Mouse (Mus musculus) midbrain, embryonic 13.5 days (tissue): ENCODE data around the gene Prr12. TPM values are rescaled to one million over a fixed set of nuclear protein-coding genes. Genes with fewer than 3 reads are reported as not detected.

Experiments
- ATAC-seq: fragments of 200-750 bp; cut with Nextera tagmentation; 2 replicates; pipeline ENCODE4 v1.8.0; 2017; ENCODE audit warnings: mild to moderate bottlenecking, moderate TSS enrichment, moderate library complexity
- H3K27ac ChIP-seq: fragments of 300-500 bp; sonication (generic); 2 replicates; pipeline ENCODE4 v1.5.1; 2015; ENCODE audit warnings: inconsistent platforms, mild to moderate bottlenecking, moderate library complexity
- H3K27me3 ChIP-seq: fragments of 300-500 bp; sonication (generic); 2 replicates; pipeline ENCODE4 v1.6.1; 2015; ENCODE audit warnings: mild to moderate bottlenecking, inconsistent platforms
- H3K36me3 ChIP-seq: fragments of 300-500 bp; sonication (generic); 2 replicates; pipeline ENCODE4 v1.6.1; 2015; ENCODE audit warnings: mild to moderate bottlenecking, inconsistent platforms
- H3K4me1 ChIP-seq: fragments of 300-500 bp; sonication (generic); replicated peaks from 2 replicates; pipeline ENCODE4 v1.6.1; 2015; ENCODE audit warnings: inconsistent platforms
- H3K4me2 ChIP-seq: fragments of 300-500 bp; sonication (generic); replicated peaks from 2 replicates; pipeline ENCODE4 v1.6.1; 2015; ENCODE audit warnings: moderate library complexity, mild to moderate bottlenecking, inconsistent platforms
- H3K4me3 ChIP-seq: fragments of 300-500 bp; sonication (generic); replicated peaks from 2 replicates; pipeline ENCODE4 v1.5.1; 2015; ENCODE audit warnings: mild to moderate bottlenecking, inconsistent platforms
- H3K9ac ChIP-seq: fragments of 300-500 bp; sonication (generic); replicated peaks from 2 replicates; pipeline ENCODE4 v1.6.1; 2015; ENCODE audit warnings: mild to moderate bottlenecking, inconsistent platforms
- H3K9me3 ChIP-seq: fragments of 300-500 bp; sonication (generic); 2 replicates; pipeline ENCODE4 v1.6.1; 2016; ENCODE audit warnings: mild to moderate bottlenecking, inconsistent platforms
- WGBS: fragments of 180-500 bp; shearing (Covaris S2); methylation state at CpG from one replicate; pipeline ENCODE4 v1.1.7; 2015; 5-methylcytosine and 5-hydroxymethylcytosine counted together
- polyA plus RNA-seq: library from polyadenylated mRNA; unstranded; fragments of >200 nt; fragmentation: Nextera tagmentation; extraction: Ambion mirVana; gene quantifications from 2 replicates; pipeline ENCODE4 v1.2.1, GENCODE M21; 2015

The Prr12 gene
- polyA plus RNA-seq, 1 experiment from 2014 or later, result 17.0 TPM

DNA sequence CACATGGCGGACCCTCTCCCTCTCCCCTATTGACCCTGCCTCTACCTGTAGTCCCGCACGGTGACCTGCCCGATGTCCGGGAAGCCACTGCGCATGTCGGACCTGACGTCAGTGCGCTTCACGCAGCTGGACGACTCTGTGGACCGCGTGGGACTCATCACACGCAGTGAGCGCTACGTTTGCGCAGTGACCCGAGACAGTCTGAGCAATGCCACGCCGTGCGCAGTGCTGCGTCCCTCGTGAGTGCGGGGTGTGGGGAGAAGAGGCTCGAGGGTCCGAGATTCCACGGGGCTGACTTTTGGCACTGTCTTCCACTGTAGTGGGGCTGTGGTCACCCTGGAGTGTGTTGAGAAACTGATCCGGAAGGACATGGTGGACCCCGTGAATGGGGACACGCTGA, 23.8 kb upstream of the Prr12 start:
- Histone ChIP-seq H3K27ac (no peak overlapping the region), H3K4me3 (no peak overlapping the region), H3K27me3 (no peaks in the 10 kb centered on the region), H3K36me3 (peaks cover 43% of the 10 kb centered on the region), H3K9ac (no peak overlapping the region), H3K4me2 (no peak overlapping the region), H3K9me3 (no peaks in the 10 kb centered on the region), H3K4me1 (0 out of 2 replicates have a peak, but pooled peaks cover 4% of the 10 kb centered on the region)
- no peak for ATAC-seq
- WGBS, result 91% methylated on average over 30 of the region's 30 CpGs

DNA sequence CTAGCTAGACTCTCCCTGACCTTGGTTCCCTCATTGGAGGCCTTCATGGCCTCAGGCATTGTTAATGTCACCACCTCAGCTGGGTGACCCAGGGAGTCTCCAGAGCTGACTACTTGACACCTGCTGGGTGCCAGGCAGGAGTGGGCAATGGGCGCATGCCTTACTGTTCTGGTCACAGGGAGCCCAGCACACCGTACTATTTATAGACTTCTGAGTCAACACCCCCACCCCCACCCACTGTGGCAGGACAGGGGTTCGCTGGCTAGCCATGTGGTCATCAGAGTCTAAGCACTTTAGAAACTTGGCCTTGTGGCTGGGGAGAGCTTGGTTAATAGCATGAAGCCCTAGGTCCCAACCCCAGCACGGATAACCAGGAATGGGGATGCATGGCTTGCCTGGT, 22.7 kb upstream of the Prr12 start:
- ATAC-seq, result no peak
- WGBS, result 92% methylated on average over 4 of the region's 4 CpGs
- Histone ChIP-seq H3K4me1 (0 out of 2 replicates have a peak, but pooled peaks cover 4% of the 10 kb centered on the region), H3K27ac (no peak overlapping the region), H3K4me2 (no peak overlapping the region), H3K36me3 (peaks cover 43% of the 10 kb centered on the region), H3K9ac (no peak overlapping the region), H3K9me3 (no peaks in the 10 kb centered on the region), H3K4me3 (no peak overlapping the region), H3K27me3 (no peaks in the 10 kb centered on the region)

DNA sequence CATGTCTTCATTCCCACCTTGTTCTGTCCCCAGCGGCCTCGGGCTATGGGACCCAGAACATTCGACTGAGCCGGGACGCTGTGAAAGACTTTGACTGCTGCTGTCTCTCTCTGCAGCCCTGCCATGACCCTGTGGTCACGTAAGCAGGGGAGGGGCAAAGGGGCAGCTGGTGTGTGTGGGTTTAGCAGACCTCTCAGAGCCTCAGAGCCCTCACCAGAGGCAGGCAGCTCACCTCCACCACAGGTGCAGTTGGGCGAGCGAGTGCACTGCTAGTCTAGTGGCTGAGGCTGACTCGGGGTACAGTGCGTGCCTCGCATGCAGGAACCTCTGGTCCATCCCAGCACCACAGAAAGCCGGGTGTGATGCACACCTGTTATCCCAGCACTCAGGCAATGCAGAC, 21.3 kb upstream of the Prr12 start:
- no peak overlapping the region for H3K27ac ChIP-seq
- H3K4me3 ChIP-seq, result no peak overlapping the region
- 93% methylated on average over 12 of the region's 12 CpGs for WGBS
- H3K9me3 ChIP-seq, result no peaks in the 10 kb centered on the region
- H3K36me3 ChIP-seq, result peaks cover 43% of the 10 kb centered on the region
- no peak for ATAC-seq
- no peak overlapping the region for H3K4me2 ChIP-seq
- H3K4me1 ChIP-seq, result no peaks in the 10 kb centered on the region
- H3K9ac ChIP-seq, result peak overlapping the region; percentile 28; the same call in 1 of the 2 replicates
- H3K27me3 ChIP-seq, result no peaks in the 10 kb centered on the region

DNA sequence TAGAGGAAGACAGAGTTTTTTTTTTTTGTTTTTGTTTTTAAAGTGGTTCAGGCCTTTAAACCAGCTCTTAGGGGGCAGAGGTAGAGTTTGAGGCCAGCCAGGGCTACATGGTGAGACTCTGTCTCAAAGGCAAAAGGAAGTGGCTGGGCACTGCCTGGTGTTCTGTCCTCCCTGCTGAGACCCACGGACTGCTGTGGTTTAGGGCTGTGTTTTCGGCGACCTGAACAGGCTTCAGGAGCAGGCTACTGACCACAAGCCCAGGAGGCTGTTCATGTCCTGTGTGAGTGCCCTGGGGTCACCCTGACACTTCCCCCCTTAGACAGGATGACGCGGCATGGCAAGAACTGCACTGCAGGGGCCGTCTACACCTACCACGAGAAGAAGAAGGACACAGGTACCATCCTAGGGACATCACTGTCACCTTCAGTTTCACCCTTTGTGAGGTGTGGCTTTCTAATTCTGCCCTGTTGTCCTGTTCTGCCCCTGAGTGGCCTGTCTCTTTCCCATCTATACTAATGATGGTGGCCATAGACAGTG, 20.6 kb upstream of the Prr12 start:
- no peak for ATAC-seq
- 84% methylated on average over 7 of the region's 7 CpGs for WGBS
- Histone ChIP-seq H3K9ac (0 out of 2 replicates have a peak overlapping the region, but pooled peaks have one; percentile 28), H3K36me3 (peaks cover 43% of the 10 kb centered on the region), H3K27me3 (no peaks in the 10 kb centered on the region), H3K9me3 (no peaks in the 10 kb centered on the region), H3K4me2 (no peak overlapping the region), H3K4me1 (no peaks in the 10 kb centered on the region), H3K27ac (no peak overlapping the region), H3K4me3 (no peak overlapping the region)

DNA sequence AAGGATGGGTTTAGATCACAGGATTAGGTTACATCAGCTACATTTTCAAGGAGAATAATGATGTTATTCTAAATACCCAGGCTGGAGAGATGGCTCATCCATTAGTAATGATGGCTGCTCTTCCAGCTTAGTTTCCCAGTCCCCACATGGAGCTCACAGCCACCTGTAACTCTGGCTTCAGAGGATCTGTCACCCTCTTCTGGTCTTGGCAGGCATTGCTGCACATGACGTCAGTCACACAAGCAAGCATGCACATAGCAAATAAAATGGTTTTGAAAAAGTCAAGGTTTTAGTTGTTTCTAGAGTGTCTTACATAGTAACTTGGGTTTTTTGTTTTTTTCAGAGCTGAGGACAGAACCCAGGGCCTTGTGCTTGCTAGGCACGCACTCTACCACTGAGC, 19.5 kb upstream of the Prr12 start:
- H3K27ac ChIP-seq, result no peak overlapping the region
- ATAC-seq, result no peak
- H3K27me3 ChIP-seq, result no peaks in the 10 kb centered on the region
- H3K9ac ChIP-seq, result no peak overlapping the region
- H3K4me1 ChIP-seq, result no peaks in the 10 kb centered on the region
- no peaks in the 10 kb centered on the region for H3K9me3 ChIP-seq
- no peak overlapping the region for H3K4me3 ChIP-seq
- H3K4me2 ChIP-seq, result no peak overlapping the region
- peaks cover 37% of the 10 kb centered on the region for H3K36me3 ChIP-seq
- WGBS, result 70% methylated on average over 2 of the region's 2 CpGs

DNA sequence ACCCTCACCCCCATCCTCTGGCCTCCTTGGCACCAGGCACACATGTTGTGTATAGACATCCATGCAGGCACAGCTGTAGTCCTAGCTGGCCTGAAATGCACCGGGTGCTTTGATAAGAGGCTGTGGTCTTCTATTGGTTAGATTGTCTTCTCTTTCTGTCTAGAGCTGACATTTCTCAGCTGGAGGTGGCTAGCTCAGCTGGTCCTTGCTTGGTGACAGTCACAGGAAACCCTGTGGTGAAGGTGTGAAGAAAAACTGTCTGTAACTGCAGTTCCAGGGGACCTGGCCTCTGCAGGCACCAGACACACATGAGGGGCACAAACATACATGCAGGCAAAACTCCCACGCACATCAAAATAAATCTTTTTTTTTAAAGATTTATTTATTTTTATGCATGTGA, 17.0 kb upstream of the Prr12 start:
- 95% methylated on average over 2 of the region's 2 CpGs for WGBS
- Histone ChIP-seq H3K4me2 (no peak overlapping the region), H3K36me3 (peaks cover 12% of the 10 kb centered on the region), H3K4me1 (0 out of 2 replicates have a peak, but pooled peaks cover 2% of the 10 kb centered on the region), H3K9ac (no peak overlapping the region), H3K27ac (no peak overlapping the region), H3K4me3 (no peak overlapping the region), H3K27me3 (no peaks in the 10 kb centered on the region), H3K9me3 (no peaks in the 10 kb centered on the region)
- ATAC-seq, result no peak

DNA sequence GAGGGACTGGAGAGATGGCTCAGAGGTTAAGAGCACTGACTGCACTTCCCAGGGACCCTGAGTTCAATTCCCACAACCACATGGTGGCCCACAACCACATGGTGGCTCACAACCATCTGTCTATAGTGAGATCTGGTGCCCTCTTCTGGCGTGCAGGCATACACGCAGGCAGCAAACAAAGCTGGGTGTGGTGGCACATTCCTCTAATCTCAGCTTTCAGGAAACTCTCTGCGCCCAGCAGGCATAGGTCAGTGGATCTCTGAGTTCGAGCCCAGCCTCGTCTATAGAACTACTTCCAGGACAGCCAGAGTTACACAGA, 15.3 kb upstream of the Prr12 start:
- Histone ChIP-seq H3K4me2 (no peak overlapping the region), H3K36me3 (no peaks in the 10 kb centered on the region), H3K4me1 (peaks cover 15% of the 10 kb centered on the region), H3K9me3 (no peaks in the 10 kb centered on the region), H3K4me3 (no peak overlapping the region), H3K27me3 (no peaks in the 10 kb centered on the region), H3K9ac (no peak overlapping the region), H3K27ac (no peak overlapping the region)
- no peak for ATAC-seq
- WGBS, result 30% methylated on average over 5 of the region's 5 CpGs

DNA sequence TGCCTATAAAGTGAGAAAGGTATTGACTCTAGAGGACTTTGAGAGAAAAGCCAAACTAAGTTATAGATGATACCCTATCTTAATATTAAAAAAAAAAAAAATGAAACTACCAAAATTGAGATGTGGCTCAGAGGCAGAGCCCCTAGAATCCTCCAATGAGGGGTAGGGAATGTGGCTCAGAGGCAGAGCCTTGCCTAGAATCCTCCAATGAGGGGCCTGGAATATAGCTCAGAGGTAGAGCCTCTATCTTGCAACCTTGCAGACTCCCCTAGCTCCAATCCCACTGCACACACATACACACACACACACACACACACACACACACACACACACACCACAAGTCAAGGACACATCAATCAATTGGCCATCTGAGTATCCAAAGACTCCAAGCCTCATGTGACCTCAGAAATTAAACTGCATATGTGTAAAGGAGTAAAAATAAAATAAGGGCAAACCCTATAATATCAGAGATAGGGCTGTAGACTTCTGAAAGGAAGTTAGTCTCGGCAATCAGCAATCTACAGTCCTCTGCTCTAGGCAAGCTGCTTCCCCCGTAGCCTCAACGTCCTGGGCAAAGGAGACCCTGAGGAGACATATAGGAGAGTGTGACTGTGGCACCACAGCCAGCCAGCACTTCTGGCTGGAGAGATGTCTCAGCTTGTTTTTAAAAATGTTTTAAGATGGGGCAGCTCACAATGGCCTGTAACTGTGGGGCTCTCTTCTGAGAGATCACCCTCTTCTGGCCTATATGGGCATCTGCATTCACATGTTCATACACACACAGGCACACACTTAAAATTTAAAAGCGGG, 14.7 kb upstream of the Prr12 start:
- Histone ChIP-seq H3K9ac (no peak overlapping the region), H3K4me3 (no peak overlapping the region), H3K36me3 (no peaks in the 10 kb centered on the region), H3K4me2 (no peak overlapping the region), H3K27ac (no peak overlapping the region), H3K9me3 (no peaks in the 10 kb centered on the region), H3K27me3 (no peaks in the 10 kb centered on the region), H3K4me1 (peaks cover 15% of the 10 kb centered on the region)
- ATAC-seq, result no peak
- 82% methylated on average over 4 of the region's 4 CpGs for WGBS

DNA sequence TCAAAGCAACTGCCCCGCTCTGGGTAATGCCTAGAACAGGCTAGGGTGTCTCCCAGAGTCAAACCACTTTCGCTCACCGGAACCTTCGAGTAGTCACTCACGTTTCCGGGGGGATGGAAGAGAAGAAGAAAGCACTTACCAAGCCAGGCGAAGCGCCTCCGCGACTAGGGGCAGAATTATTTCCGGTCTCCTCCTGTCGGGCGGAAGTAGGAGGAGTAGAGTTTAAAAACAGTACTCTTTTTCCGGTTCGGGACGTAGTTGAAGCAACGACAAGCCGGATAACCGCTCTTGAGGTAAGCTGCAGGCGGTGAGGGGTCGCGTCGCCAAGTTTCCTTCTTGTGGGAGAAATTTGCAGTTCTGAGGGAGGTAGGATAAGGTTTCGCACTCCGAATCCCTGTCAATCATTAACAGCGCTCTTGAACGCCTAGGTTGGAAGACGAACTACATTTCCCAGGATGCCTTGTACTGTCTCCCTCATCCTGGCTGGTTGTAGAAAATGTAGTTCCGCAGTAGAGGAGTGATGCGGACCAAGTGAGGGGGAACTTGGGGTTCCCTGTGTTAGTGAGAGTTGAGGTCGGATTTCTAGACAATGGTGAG, 9.7 kb upstream of the Prr12 start, which contains the start of the genes Nosip and Prrg2:
Nosip (plus strand) TSS at position 191 of the 597 bp plus-strand sequence.
Prrg2 (minus strand) TSS at position 439 of the 597 bp plus-strand sequence.
- peak; percentile 90 for ATAC-seq
- Histone ChIP-seq H3K9ac (peak within 1 kb of the TSS; percentile 73), H3K4me3 (peak within 1 kb of the TSS; percentile 70), H3K27me3 (no peaks in the 10 kb centered on the region), H3K27ac (peak within 1 kb of the TSS; percentile 89), H3K9me3 (no peaks in the 10 kb centered on the region), H3K4me2 (peak within 1 kb of the TSS; percentile 62), H3K36me3 (no peaks in the 10 kb centered on the region), H3K4me1 (peaks cover 45% of the 10 kb centered on the region)
- under 1% methylated on average over 31 of the region's 31 CpGs for WGBS

DNA sequence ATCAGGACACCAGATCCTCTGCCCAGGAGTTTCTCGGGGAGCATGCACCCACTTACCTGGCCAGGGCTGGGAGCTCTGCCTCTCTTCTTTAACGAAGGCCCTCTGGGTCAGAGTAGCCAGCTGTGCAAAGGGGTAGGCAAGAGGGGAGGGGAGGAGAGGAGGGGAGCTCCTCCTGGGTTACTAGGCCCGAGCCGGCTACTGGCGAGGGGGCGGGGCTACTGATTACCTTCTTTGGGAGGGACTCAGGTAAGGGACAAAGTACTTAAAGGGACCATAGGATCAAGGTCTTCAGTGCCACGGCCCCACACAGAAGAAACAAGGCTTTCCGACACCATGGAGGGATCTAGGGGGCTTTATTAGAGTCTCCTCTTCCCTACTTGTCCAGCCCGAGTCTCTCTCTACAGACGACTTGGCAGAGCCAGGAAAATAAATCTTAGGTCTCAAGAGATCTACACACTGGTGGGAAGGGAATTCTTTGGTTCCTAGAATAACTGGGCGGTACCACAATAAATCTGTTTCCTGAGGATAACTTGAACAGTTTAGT, 8.9 kb upstream of the Prr12 start:
- no peaks in the 10 kb centered on the region for H3K27me3 ChIP-seq
- peak overlapping the region; percentile 89; the same call in 1 of the 2 replicates for H3K27ac ChIP-seq
- 18% methylated on average over 11 of the region's 11 CpGs for WGBS
- peaks cover 45% of the 10 kb centered on the region for H3K4me1 ChIP-seq
- H3K36me3 ChIP-seq, result no peaks in the 10 kb centered on the region
- peak overlapping the region; percentile 6; the same call in 1 of the 2 replicates for H3K9ac ChIP-seq
- no peaks in the 10 kb centered on the region for H3K9me3 ChIP-seq
- H3K4me3 ChIP-seq, result peak overlapping the region; percentile 70
- ATAC-seq, result no peak
- peak overlapping the region; percentile 62 for H3K4me2 ChIP-seq

DNA sequence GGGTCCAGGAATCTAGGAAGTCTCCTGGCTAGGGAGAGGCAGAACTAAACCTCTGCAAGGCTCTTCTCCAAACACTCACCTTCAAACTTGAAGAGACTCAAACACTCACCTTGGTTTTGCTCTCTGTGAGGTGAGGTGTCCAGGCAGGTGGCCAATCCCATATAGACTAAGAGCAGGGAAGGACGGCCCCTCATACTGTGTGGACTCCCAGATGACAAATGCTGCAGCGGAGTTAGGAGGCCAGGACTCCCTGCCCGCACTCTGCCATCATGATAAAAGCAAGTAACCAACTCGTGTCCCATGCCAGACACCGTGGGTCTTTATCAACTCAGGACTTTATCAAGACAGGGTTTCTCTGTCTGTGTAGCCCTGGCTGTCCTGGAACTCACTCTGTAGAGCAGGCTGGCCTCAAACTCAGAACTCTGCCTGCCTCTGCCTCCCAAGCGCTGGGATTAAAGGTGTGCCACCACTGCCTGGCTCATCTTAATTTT, 8.0 kb upstream of the Prr12 start:
- peaks cover 45% of the 10 kb centered on the region for H3K4me1 ChIP-seq
- WGBS, result 90% methylated on average over 6 of the region's 6 CpGs
- H3K4me2 ChIP-seq, result no peak overlapping the region
- H3K27ac ChIP-seq, result no peak overlapping the region
- no peak overlapping the region for H3K9ac ChIP-seq
- H3K9me3 ChIP-seq, result no peaks in the 10 kb centered on the region
- H3K27me3 ChIP-seq, result no peaks in the 10 kb centered on the region
- no peak for ATAC-seq
- H3K4me3 ChIP-seq, result no peak overlapping the region
- no peaks in the 10 kb centered on the region for H3K36me3 ChIP-seq
